Mouse (Mus musculus) liver, adult 2 months (tissue): Measurements from ENCODE around the gene Gm20425.

Experiments used
- CTCF ChIP-seq: fragments of 200-500 bp; IDR thresholded peaks from 2 replicates; pipeline ENCODE4 v1.5.1; 2011; ENCODE audit warnings: low read depth, low read length, control low read depth
- POLR2A ChIP-seq: fragments of 200-500 bp; IDR thresholded peaks from 2 replicates; pipeline ENCODE4 v1.6.1; 2011; ENCODE audit warnings: low read length, control low read depth; ENCODE audit not compliant: insufficient read depth; ENCODE audit errors: extremely low read depth

DNA sequence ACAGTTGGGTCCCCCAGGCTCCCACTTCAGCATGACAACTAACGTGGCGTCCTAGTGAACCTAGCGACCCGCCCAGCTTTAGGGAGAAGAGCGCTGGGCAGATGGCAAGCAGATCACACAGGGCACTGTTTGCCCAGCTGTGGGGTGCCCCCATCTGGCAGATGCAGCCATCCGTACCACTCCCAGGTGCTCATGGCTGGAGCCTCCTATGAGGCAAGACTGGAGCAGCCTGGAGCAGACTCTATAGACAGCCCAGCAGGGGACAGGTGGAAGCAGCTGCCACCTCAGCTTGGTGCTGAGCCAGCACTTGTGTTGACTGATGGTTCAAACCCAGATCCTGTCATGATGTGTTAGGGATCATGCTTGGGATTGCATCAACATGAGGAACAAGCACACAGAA is 62.1 kb downstream of the Gm20425 start:
- no peak for TF ChIP-seq CTCF
- no peak for TF ChIP-seq POLR2A
